Mouse (Mus musculus) frontal cortex, postnatal 10 days (tissue): ENCODE measurements around the gene Hist1h2ab.

ENCODE experiments used
- DNase-seq, 2 experiments: peaks; one replicate each; pipeline ENCODE4 v3.0.0; 2022; ENCODE audit warnings: low spot score in 2 of 2, mixed read lengths in 1 of 2

Gene Hist1h2ab

GRCm38 (mm10) chr13:23772561-23773313 lies 21.8 kb downstream of the Hist1h2ab start:
- peak in 1 of 2 experiments; percentile 43 for DNase-seq

GRCm38 (mm10) chr13:23778339-23778738 lies 27.4 kb downstream of the Hist1h2ab start:
- no peak for DNase-seq

- DNase-seq = no peak
These were observed 28.1 kb downstream of the Hist1h2ab start for GRCm38 (mm10) chr13:23779025-23779424.

GRCm38 (mm10) chr13:23792520-23792919 lies 41.6 kb downstream of the Hist1h2ab start:
- DNase-seq = peak in 1 of 2 experiments; percentile 33

GRCm38 (mm10) chr13:23799405-23799804 lies 48.5 kb downstream of the Hist1h2ab start:
- DNase-seq = no peak
